Mouse (Mus musculus) forebrain, postnatal 0 days (tissue): ENCODE results near the gene Rragc. TPM values are rescaled to one million over a fixed set of nuclear protein-coding genes. Genes with fewer than 3 reads are reported as not detected.
A peak's percentile ranks its signal among the peaks of the same experiment; 100 is the strongest.

Experiments used
- ATAC-seq: fragments of 200-750 bp; cut with Nextera tagmentation; 2 replicates; pipeline ENCODE4 v1.8.0; 2017; ENCODE audit warnings: mild to moderate bottlenecking, moderate library complexity
- DNase-seq: peaks from one replicate; pipeline ENCODE4 v3.0.0-alpha.2; 2015
- H3K27ac ChIP-seq: fragments of 300-500 bp; sonication (generic); 2 replicates; pipeline ENCODE4 v1.5.1; 2014; ENCODE audit warnings: low read depth, mild to moderate bottlenecking, antibody characterized with exemption, low read length, moderate library complexity, mixed read lengths
- H3K27me3 ChIP-seq: fragments of 300-500 bp; sonication (generic); 2 replicates; pipeline ENCODE4 v1.6.1; 2014; ENCODE audit warnings: mild to moderate bottlenecking, low read length, mixed read lengths; ENCODE audit not compliant: insufficient read depth
- H3K36me3 ChIP-seq: fragments of 300-500 bp; sonication (generic); 2 replicates; pipeline ENCODE4 v1.6.1; 2014; ENCODE audit warnings: mild to moderate bottlenecking, moderate library complexity; ENCODE audit not compliant: insufficient read depth
- H3K4me1 ChIP-seq: fragments of 300-500 bp; sonication (generic); 2 replicates; pipeline ENCODE4 v1.6.1; 2014; ENCODE audit warnings: antibody characterized with exemption; ENCODE audit not compliant: insufficient read depth
- H3K4me2 ChIP-seq: fragments of 300-500 bp; sonication (generic); 2 replicates; pipeline ENCODE4 v1.6.1; 2014; ENCODE audit warnings: low read depth, mild to moderate bottlenecking, moderate library complexity
- H3K4me3 ChIP-seq: fragments of 300-500 bp; sonication (generic); 2 replicates; pipeline ENCODE4 v1.5.1; 2014; ENCODE audit warnings: low read depth, low read length, mixed read lengths
- H3K9ac ChIP-seq: fragments of 300-500 bp; sonication (generic); 2 replicates; pipeline ENCODE4 v1.6.1; 2014; ENCODE audit warnings: mild to moderate bottlenecking
- H3K9me3 ChIP-seq: fragments of 300-500 bp; sonication (generic); 2 replicates; pipeline ENCODE4 v1.6.1; 2016; ENCODE audit warnings: low read length
- CTCF ChIP-seq: sonication (generic); IDR thresholded peaks from 2 replicates; pipeline ENCODE4 v1.5.1; 2016; ENCODE audit warnings: antibody characterized with exemption, control low read depth, low read depth
- WGBS: fragments of 180-500 bp; shearing (Covaris S2); extraction: QIAGEN DNeasy Blood & Tissue Kit; methylation state at CpG from one replicate; pipeline ENCODE4 v1.1.7; 2014; 5-methylcytosine and 5-hydroxymethylcytosine counted together
- polyA plus RNA-seq: library from polyadenylated mRNA; unstranded; fragments of >200 nt; fragmentation: Nextera tagmentation; extraction: Ambion mirVana; gene quantifications from 2 replicates; pipeline ENCODE4 v1.2.1, GENCODE M21; 2015
- total RNA-seq: library from RNA; depleted of rRNA; stranded (reverse); fragments of >200 nt; gene quantifications from 2 replicates; pipeline ENCODE4 v1.2.3, GENCODE M21; 2014

Gene Rragc
- total and polyA plus RNA-seq, 2 experiments from 2014 or later, result 42.6 to 51.9 TPM

- peak; percentile 1; the same call in 1 of the 2 replicates for ATAC-seq
Observed at GRCm38 (mm10) chr4:123905126-123905668, 12.0 kb upstream of the Rragc start.

GRCm38 (mm10) chr4:123911503-123911902, 5.7 kb upstream of the Rragc start:
- H3K36me3 ChIP-seq, result peaks cover 26% of the 10 kb centered on the region
- no peaks in the 10 kb centered on the region for H3K4me1 ChIP-seq
- no peaks in the 10 kb centered on the region for H3K9me3 ChIP-seq
- H3K4me2 ChIP-seq, result no peak overlapping the region
- DNase-seq (no peak), ATAC-seq (no peak)
- no peak overlapping the region for H3K4me3 ChIP-seq
- no peaks in the 10 kb centered on the region for H3K27me3 ChIP-seq
- WGBS, result 91% methylated on average over 4 of the region's 4 CpGs
- TF ChIP-seq CTCF, result no peak
- no peak overlapping the region for H3K9ac ChIP-seq
- H3K27ac ChIP-seq, result no peak overlapping the region

More at GRCm38 (mm10) chr4:123905126-123905668, 12.0 kb upstream of the Rragc start:
- no peak for TF ChIP-seq CTCF
- Histone ChIP-seq H3K4me1 (peaks cover 3% of the 10 kb centered on the region; the same call in 1 of the 2 replicates), H3K4me3 (peak overlapping the region; percentile 70), H3K9ac (peak overlapping the region; percentile 69), H3K27ac (peak overlapping the region; percentile 29; the same call in 1 of the 2 replicates), H3K27me3 (no peaks in the 10 kb centered on the region), H3K4me2 (peak overlapping the region; percentile 87), H3K36me3 (peaks cover 7% of the 10 kb centered on the region; the same call in 1 of the 2 replicates), H3K9me3 (no peaks in the 10 kb centered on the region)
- DNase-seq, result no peak
- 1% methylated on average over 51 of the region's 53 CpGs for WGBS

- Histone ChIP-seq H3K9me3 (no peaks in the 10 kb centered on the region), H3K9ac (no peak overlapping the region), H3K27ac (no peak overlapping the region), H3K4me2 (no peak overlapping the region), H3K36me3 (peaks cover 26% of the 10 kb centered on the region), H3K27me3 (no peaks in the 10 kb centered on the region), H3K4me3 (no peak overlapping the region), H3K4me1 (no peaks in the 10 kb centered on the region)
- no peak for TF ChIP-seq CTCF
- ATAC-seq (no peak), DNase-seq (no peak)
- WGBS, result 85% methylated on average over 2 of the region's 2 CpGs
Observed at GRCm38 (mm10) chr4:123912431-123912830, 4.8 kb upstream of the Rragc start.

GRCm38 (mm10) chr4:123917548-123918140, 398 bp downstream of the Rragc start, which contains the start of gene 4930535I16Rik:
4930535I16Rik (minus strand) TSS chr4:123918022.
- DNase-seq, result no peak
- Histone ChIP-seq H3K36me3 (peaks cover 28% of the 10 kb centered on the region), H3K9me3 (no peaks in the 10 kb centered on the region), H3K27ac (peak within 1 kb of the TSS; percentile 87), H3K4me1 (peaks cover 6% of the 10 kb centered on the region), H3K9ac (peak within 1 kb of the TSS; percentile 96), H3K27me3 (no peaks in the 10 kb centered on the region), H3K4me3 (peak within 1 kb of the TSS; percentile 99), H3K4me2 (peak within 1 kb of the TSS; percentile 85)
- no peak for TF ChIP-seq CTCF
- 2% methylated on average over 54 of the region's 63 CpGs for WGBS
- no peak for ATAC-seq

- peaks cover 30% of the 10 kb centered on the region for H3K36me3 ChIP-seq
- H3K9me3 ChIP-seq, result no peaks in the 10 kb centered on the region
- TF ChIP-seq CTCF, result no peak
- peak overlapping the region; percentile 85 for H3K4me2 ChIP-seq
- H3K27me3 ChIP-seq, result no peaks in the 10 kb centered on the region
- no peak for ATAC-seq
- H3K27ac ChIP-seq, result no peak overlapping the region
- peak overlapping the region; percentile 6; the same call in 1 of the 2 replicates for H3K9ac ChIP-seq
- peaks cover 6% of the 10 kb centered on the region for H3K4me1 ChIP-seq
- H3K4me3 ChIP-seq, result 0 out of 2 replicates have a peak overlapping the region, but pooled peaks have one; percentile 99
- DNase-seq, result no peak
- WGBS, result 53% methylated on average over 2 of the region's 2 CpGs
Observed at GRCm38 (mm10) chr4:123918851-123919250, 1.6 kb downstream of the Rragc start.

GRCm38 (mm10) chr4:123921055-123921565, 3.9 kb downstream of the Rragc start:
- Histone ChIP-seq H3K27ac (no peak overlapping the region), H3K27me3 (no peaks in the 10 kb centered on the region), H3K9me3 (no peaks in the 10 kb centered on the region), H3K4me2 (no peak overlapping the region), H3K4me3 (no peak overlapping the region), H3K36me3 (peaks cover 46% of the 10 kb centered on the region), H3K9ac (no peak overlapping the region), H3K4me1 (peaks cover 6% of the 10 kb centered on the region)
- WGBS, result 93% methylated on average over 4 of the region's 4 CpGs
- no peak for TF ChIP-seq CTCF
- no peak for ATAC-seq
- no peak for DNase-seq

- no peak for TF ChIP-seq CTCF
- H3K9me3 ChIP-seq, result no peaks in the 10 kb centered on the region
- H3K9ac ChIP-seq, result no peak overlapping the region
- H3K27me3 ChIP-seq, result no peaks in the 10 kb centered on the region
- no peaks in the 10 kb centered on the region for H3K4me1 ChIP-seq
- DNase-seq (no peak), ATAC-seq (no peak)
- H3K27ac ChIP-seq, result no peak overlapping the region
- peaks cover 64% of the 10 kb centered on the region for H3K36me3 ChIP-seq
- H3K4me3 ChIP-seq, result no peak overlapping the region
- no peak overlapping the region for H3K4me2 ChIP-seq
Observed at GRCm38 (mm10) chr4:123927961-123928360, 10.7 kb downstream of the Rragc start.
